Mouse (Mus musculus) cerebral cortex, adult 2 months (tissue): Measurements from ENCODE around the gene Ruvbl2.

Experiments used
- WGBS: fragments of 180-500 bp; shearing (Covaris S2); methylation state at CpG from one replicate; pipeline ENCODE4 v1.1.7; 2018; 5-methylcytosine and 5-hydroxymethylcytosine counted together

Gene Ruvbl2

DNA sequence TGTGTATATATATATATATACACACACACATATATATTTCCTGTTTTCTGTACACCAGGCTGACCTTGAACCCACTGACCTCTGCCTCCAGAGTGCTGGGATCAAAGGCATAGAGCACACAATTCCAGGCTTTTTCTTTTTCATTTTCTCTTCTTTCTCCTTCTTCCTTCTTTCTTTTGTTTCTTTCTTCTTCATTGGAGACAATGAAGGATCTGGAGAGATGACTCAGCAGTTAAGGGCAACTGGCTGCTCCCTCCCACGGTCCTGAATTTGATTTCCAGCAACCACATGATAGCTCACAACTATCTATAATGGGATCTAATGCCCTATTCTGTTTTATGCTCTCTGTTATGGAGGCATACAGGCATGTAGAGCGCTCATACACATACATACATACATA is 41.1 kb downstream of the Ruvbl2 start:
- WGBS = 71% methylated on average over 2 of the region's 2 CpGs

- WGBS = 4% methylated on average over 3 of the region's 3 CpGs
Observed at GRCm38 (mm10) chr7:45396337-45396775, 41.5 kb downstream of the Ruvbl2 start.

- under 1% methylated on average over 60 of the region's 60 CpGs for WGBS
Observed at GRCm38 (mm10) chr7:45395578-45396336, 42.1 kb downstream of the Ruvbl2 start, which contains the start of gene Snrnp70. Snrnp70 (minus strand) TSS chr7:45395742.

DNA sequence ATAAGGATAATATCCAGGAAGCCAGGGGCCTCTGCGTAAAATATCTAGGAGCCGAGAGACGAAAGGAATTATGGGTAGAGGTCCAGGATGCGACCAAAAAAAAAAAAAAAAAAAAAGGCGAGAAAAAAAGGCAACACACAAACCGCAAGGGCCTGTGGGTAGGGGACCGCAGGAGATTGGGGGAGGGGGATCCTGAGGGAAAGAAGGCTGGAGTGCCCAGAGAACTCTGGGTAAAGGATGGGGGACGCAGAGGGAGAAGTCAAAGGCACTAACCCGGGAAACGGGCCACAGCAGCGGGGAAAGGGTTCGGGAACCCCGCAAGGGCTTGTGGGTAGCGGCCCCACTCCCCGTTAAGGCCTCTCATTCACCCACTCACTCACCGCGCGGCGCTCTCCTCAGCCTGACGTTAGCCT is 42.8 kb downstream of the Ruvbl2 start:
- under 1% methylated on average over 19 of the region's 20 CpGs for WGBS

GRCm38 (mm10) chr7:45386077-45386476 is 51.8 kb downstream of the Ruvbl2 start:
- WGBS = 92% methylated on average over 3 of the region's 3 CpGs

- 39% methylated on average over 1 of the region's 1 CpGs for WGBS
Observed at GRCm38 (mm10) chr7:45376057-45376456, 61.8 kb downstream of the Ruvbl2 start.

DNA sequence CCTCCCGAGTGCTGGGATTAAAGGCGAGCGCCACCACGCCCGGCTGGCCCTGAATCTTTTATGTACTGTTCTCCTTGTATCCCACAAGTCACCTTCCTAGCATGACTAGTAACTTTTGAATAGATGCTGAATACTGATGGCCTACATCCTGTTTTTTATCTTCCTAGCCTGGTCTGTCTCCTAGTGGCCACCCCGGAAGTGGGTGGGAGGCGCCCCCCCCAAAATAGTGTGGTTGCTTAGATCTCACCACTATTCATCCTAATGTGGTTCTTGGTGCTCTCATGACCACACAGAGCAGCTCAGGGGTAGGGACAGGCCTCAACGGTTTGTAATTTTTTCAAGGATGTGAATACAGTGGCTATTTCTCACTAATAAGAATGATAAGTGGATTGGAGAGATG is 63.3 kb downstream of the Ruvbl2 start:
- 89% methylated on average over 8 of the region's 8 CpGs for WGBS

DNA sequence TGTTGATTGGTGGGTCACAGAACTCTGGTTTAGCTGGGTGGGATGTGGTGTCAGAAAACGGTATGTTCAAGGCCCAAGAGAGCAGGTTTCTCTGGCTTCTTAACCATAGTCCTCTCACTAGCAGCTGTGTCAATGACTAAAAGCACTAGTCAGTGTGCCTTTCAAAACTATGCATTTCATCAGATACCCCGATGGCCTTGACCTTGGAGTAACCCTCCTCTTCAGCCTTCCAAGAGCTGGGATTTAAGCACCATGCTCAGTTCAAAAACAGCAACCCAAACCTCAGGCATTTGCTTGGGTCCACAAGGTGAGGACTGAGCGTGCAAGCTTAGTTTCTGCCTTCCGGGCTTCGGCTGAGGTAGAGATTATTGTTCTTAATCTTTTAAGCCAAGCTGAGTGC is 65.5 kb downstream of the Ruvbl2 start:
- 81% methylated on average over 5 of the region's 5 CpGs for WGBS
